Mouse (Mus musculus): Measurements from ENCODE around the gene Cplx3.

- TF ChIP-seq CTCF (IDR thresholded peaks at IDR 0.05; ENCODE audit: low read depth): no peak
- TF ChIP-seq EP300 (optimal IDR thresholded peaks at IDR 0.05): no peak
These were observed 48.9 kb downstream of the Cplx3 start for GRCm38 (mm10) chr9:57557215-57557614.
